Mouse (Mus musculus) forebrain, postnatal 0 days (tissue): ENCODE data around the gene Hgd. TPM values are rescaled to one million over a fixed set of nuclear protein-coding genes. Genes with fewer than 3 reads are reported as not detected.

Experiments
- ATAC-seq: fragments of 200-750 bp; cut with Nextera tagmentation; 2 replicates; pipeline ENCODE4 v1.8.0; 2017; ENCODE audit warnings: mild to moderate bottlenecking, moderate library complexity
- DNase-seq: peaks from one replicate; pipeline ENCODE4 v3.0.0-alpha.2; 2015
- H3K27ac ChIP-seq: fragments of 300-500 bp; sonication (generic); 2 replicates; pipeline ENCODE4 v1.5.1; 2014; ENCODE audit warnings: low read depth, mild to moderate bottlenecking, antibody characterized with exemption, low read length, moderate library complexity, mixed read lengths
- H3K27me3 ChIP-seq: fragments of 300-500 bp; sonication (generic); 2 replicates; pipeline ENCODE4 v1.6.1; 2014; ENCODE audit warnings: mild to moderate bottlenecking, low read length, mixed read lengths; ENCODE audit not compliant: insufficient read depth
- H3K36me3 ChIP-seq: fragments of 300-500 bp; sonication (generic); 2 replicates; pipeline ENCODE4 v1.6.1; 2014; ENCODE audit warnings: mild to moderate bottlenecking, moderate library complexity; ENCODE audit not compliant: insufficient read depth
- H3K4me1 ChIP-seq: fragments of 300-500 bp; sonication (generic); 2 replicates; pipeline ENCODE4 v1.6.1; 2014; ENCODE audit warnings: antibody characterized with exemption; ENCODE audit not compliant: insufficient read depth
- H3K4me2 ChIP-seq: fragments of 300-500 bp; sonication (generic); 2 replicates; pipeline ENCODE4 v1.6.1; 2014; ENCODE audit warnings: low read depth, mild to moderate bottlenecking, moderate library complexity
- H3K4me3 ChIP-seq: fragments of 300-500 bp; sonication (generic); 2 replicates; pipeline ENCODE4 v1.5.1; 2014; ENCODE audit warnings: low read depth, low read length, mixed read lengths
- H3K9ac ChIP-seq: fragments of 300-500 bp; sonication (generic); 2 replicates; pipeline ENCODE4 v1.6.1; 2014; ENCODE audit warnings: mild to moderate bottlenecking
- H3K9me3 ChIP-seq: fragments of 300-500 bp; sonication (generic); 2 replicates; pipeline ENCODE4 v1.6.1; 2016; ENCODE audit warnings: low read length
- CTCF ChIP-seq: sonication (generic); IDR thresholded peaks from 2 replicates; pipeline ENCODE4 v1.5.1; 2016; ENCODE audit warnings: antibody characterized with exemption, control low read depth, low read depth
- WGBS: fragments of 180-500 bp; shearing (Covaris S2); extraction: QIAGEN DNeasy Blood & Tissue Kit; methylation state at CpG from one replicate; pipeline ENCODE4 v1.1.7; 2014; 5-methylcytosine and 5-hydroxymethylcytosine counted together
- polyA plus RNA-seq: library from polyadenylated mRNA; unstranded; fragments of >200 nt; fragmentation: Nextera tagmentation; extraction: Ambion mirVana; gene quantifications from 2 replicates; pipeline ENCODE4 v1.2.1, GENCODE M21; 2015
- total RNA-seq: library from RNA; depleted of rRNA; stranded (reverse); fragments of >200 nt; gene quantifications from 2 replicates; pipeline ENCODE4 v1.2.3, GENCODE M21; 2014

The Hgd gene
- total and polyA plus RNA-seq, 2 experiments from 2014 or later: not detected

DNA sequence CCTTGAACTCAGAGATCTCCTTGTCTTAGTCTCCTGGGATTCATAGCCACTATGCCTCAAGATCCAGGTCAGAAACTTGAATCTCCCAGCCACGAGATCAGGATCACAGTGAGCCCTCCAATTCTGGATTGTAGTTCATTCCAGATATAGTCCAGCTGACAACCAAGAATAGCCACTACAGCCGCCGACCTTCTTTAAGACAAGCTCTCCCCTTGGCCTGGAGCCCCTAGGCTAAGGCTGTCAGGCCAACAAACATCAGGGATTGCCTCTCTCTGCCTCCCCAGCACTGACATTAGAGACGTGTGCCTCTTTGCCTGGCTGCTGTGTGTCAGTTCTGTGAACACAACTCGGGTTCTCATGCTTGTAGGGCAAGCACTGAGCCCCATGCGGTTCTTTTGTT lies 39.2 kb upstream of the Hgd start:
- Histone ChIP-seq H3K9ac (no peak overlapping the region), H3K36me3 (no peaks in the 10 kb centered on the region; the same call in 1 of the 2 replicates), H3K27ac (no peak overlapping the region), H3K4me2 (peak overlapping the region; percentile 59; the same call in 1 of the 2 replicates), H3K4me3 (no peak overlapping the region), H3K9me3 (no peaks in the 10 kb centered on the region), H3K4me1 (peaks cover 3% of the 10 kb centered on the region; the same call in 1 of the 2 replicates), H3K27me3 (no peaks in the 10 kb centered on the region)
- no peak for TF ChIP-seq CTCF
- 84% methylated on average over 6 of the region's 6 CpGs for WGBS
- no peak for DNase-seq
- no peak for ATAC-seq

DNA sequence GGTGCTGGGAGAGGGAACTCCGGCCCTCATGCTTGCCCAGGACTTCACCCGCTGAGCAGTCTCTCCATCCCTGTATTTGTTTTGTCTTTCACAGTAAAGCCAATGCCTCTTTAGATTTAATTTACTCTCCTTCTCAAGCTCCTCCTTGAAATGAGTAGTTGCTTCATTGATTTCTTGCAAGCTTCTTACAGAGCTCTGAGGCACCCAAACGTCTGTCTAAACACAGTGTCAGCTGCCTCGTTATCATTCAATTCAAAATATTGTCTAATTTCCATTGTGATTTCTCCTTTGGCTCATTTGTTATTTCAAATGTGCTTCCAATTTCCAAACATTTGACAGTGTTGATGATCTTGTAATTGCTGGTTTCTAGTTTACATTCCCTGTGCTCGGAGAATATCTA lies 33.6 kb upstream of the Hgd start:
- Histone ChIP-seq H3K4me3 (no peak overlapping the region), H3K27me3 (no peaks in the 10 kb centered on the region), H3K36me3 (no peaks in the 10 kb centered on the region; the same call in 1 of the 2 replicates), H3K4me2 (no peak overlapping the region), H3K9me3 (no peaks in the 10 kb centered on the region), H3K27ac (peak overlapping the region; percentile 51), H3K4me1 (no peaks in the 10 kb centered on the region), H3K9ac (no peak overlapping the region)
- no peak for TF ChIP-seq CTCF
- DNase-seq: peak; percentile 36
- WGBS: 30% methylated on average over 5 of the region's 5 CpGs
- peak; percentile 83 for ATAC-seq

DNA sequence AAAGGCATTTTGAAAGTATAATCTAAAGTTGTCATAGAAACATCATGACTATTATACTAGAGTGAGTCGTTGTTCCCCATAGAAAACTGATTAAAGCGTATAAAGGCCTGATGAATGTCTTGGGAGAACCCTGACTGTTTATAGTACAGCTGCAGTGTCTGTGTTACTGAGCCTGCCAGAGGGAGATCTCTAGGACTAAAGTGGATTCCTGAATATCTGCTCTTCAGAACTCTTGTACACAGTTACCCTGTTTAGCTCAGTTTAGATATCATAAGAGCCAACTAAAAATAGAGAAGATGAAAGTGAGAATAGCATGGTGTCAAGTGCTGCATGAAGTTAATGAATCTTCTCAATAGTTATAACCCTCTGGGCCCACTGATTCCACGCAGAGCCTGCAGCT lies 29.7 kb upstream of the Hgd start:
- Histone ChIP-seq H3K4me2 (no peak overlapping the region), H3K9me3 (no peaks in the 10 kb centered on the region), H3K4me1 (no peaks in the 10 kb centered on the region), H3K27ac (no peak overlapping the region), H3K27me3 (no peaks in the 10 kb centered on the region), H3K36me3 (no peaks in the 10 kb centered on the region), H3K4me3 (no peak overlapping the region), H3K9ac (no peak overlapping the region)
- WGBS: 66% methylated on average over 3 of the region's 3 CpGs
- no peak for ATAC-seq
- TF ChIP-seq CTCF: no peak
- no peak for DNase-seq

DNA sequence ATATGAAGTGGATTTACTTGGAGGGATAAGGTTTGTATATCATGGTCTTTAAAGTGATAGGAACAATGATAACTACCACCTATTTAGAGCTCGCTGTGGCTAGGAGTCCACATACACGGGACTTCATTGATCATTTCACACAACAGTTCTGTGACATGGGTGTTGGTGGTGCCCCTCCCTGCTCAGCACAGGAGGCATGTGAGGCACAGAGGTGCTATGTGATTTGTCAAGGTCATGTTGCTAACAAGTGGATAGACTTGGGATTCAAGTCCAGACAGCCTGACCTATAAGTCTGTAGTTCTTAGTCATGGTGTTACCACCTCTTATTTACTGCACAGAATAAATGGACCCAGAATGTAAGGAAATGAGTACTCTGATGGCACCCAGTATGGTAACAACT lies 29.0 kb upstream of the Hgd start:
- Histone ChIP-seq H3K4me2 (no peak overlapping the region), H3K4me1 (no peaks in the 10 kb centered on the region), H3K27me3 (no peaks in the 10 kb centered on the region), H3K9me3 (no peaks in the 10 kb centered on the region), H3K9ac (no peak overlapping the region), H3K36me3 (no peaks in the 10 kb centered on the region), H3K27ac (no peak overlapping the region), H3K4me3 (no peak overlapping the region)
- ATAC-seq (no peak), DNase-seq (no peak)
- 96% methylated on average over 2 of the region's 2 CpGs for WGBS
- TF ChIP-seq CTCF: no peak

DNA sequence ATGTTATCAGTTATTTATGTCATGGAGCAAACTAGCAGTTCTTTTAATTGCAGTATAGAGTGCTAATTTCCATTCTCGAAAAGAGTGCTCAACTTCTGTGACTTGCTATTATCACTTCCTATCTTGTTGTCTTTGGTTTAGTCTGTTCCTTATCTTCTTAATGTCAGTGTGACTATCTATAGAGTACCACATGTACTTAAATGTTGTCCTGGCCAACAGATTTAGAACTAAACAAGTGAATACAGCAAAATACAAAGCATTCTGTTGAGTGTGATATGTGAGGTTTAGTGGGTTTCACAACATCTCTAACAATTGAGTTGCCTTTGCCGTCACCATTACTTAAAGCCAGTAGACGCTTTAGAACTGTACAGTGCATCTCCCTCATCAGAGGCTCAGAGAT lies 27.1 kb upstream of the Hgd start:
- no peaks in the 10 kb centered on the region for H3K9me3 ChIP-seq
- peaks cover 4% of the 10 kb centered on the region; the same call in 1 of the 2 replicates for H3K36me3 ChIP-seq
- no peak overlapping the region for H3K9ac ChIP-seq
- no peak for TF ChIP-seq CTCF
- H3K4me3 ChIP-seq: no peak overlapping the region
- no peaks in the 10 kb centered on the region for H3K4me1 ChIP-seq
- ATAC-seq (no peak), DNase-seq (no peak)
- no peaks in the 10 kb centered on the region for H3K27me3 ChIP-seq
- no peak overlapping the region for H3K4me2 ChIP-seq
- WGBS: 91% methylated on average over 3 of the region's 3 CpGs
- no peak overlapping the region for H3K27ac ChIP-seq

DNA sequence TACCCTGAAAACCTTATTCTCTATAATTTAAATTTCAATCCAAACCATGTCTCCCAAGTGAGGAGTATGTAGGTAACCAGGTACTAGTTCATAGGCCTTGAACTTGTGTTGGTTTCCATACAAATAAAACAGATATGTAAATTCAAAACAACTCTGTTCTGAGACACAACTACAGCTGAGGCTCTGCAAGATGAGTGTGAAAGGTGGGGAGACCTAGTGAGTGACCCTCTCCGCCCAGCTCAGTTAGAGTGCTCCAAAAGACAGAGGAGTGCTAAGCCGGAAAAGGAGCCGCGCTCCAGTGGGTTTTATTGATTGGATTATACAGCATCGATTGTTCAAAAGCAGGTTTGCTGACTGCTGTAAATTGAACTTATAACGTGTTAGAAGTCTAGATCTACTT lies 17.5 kb upstream of the Hgd start:
- no peak overlapping the region for H3K27ac ChIP-seq
- H3K27me3 ChIP-seq: no peaks in the 10 kb centered on the region
- peaks cover 8% of the 10 kb centered on the region; the same call in 1 of the 2 replicates for H3K36me3 ChIP-seq
- 0 out of 2 replicates have a peak, but pooled peaks cover 12% of the 10 kb centered on the region for H3K4me1 ChIP-seq
- WGBS: 55% methylated on average over 6 of the region's 6 CpGs
- H3K9ac ChIP-seq: no peak overlapping the region
- no peak for ATAC-seq
- DNase-seq: no peak
- no peak overlapping the region for H3K4me3 ChIP-seq
- TF ChIP-seq CTCF: no peak
- H3K9me3 ChIP-seq: no peaks in the 10 kb centered on the region
- H3K4me2 ChIP-seq: no peak overlapping the region

DNA sequence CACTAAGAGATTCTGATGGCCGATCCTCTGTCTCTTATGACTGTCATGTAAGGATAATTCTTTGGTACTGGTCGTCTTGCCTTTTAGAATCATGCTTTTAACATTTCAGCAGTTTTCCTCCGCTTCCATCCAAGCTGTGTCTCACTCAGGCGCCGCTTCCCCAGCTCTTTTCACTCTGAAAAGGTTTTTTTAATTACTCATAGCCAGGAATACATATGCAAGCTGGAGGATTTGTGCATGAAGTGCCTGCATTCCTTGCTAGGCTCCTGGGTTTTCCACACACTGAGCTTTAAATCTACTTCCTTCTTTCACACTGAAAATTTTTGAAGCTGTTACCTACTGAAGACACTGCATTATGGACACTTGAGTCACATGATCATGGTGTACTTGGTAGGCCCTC lies 17.0 kb upstream of the Hgd start:
- peak; percentile 21; the same call in 1 of the 2 replicates for ATAC-seq
- DNase-seq: no peak
- TF ChIP-seq CTCF: no peak
- Histone ChIP-seq H3K36me3 (peaks cover 4% of the 10 kb centered on the region; the same call in 1 of the 2 replicates), H3K4me2 (no peak overlapping the region), H3K27ac (peak overlapping the region; percentile 45), H3K27me3 (no peaks in the 10 kb centered on the region), H3K4me1 (0 out of 2 replicates have a peak, but pooled peaks cover 12% of the 10 kb centered on the region), H3K9ac (no peak overlapping the region), H3K4me3 (no peak overlapping the region), H3K9me3 (no peaks in the 10 kb centered on the region)
- WGBS: 66% methylated on average over 5 of the region's 5 CpGs
